Mouse (Mus musculus): ENCODE measurements around the gene Pak3. TPM values are rescaled to one million over a fixed set of nuclear protein-coding genes. Genes with fewer than 3 reads are reported as not detected.
A peak's percentile ranks its signal among the peaks of the same experiment; 100 is the strongest.

Gene Pak3
- polyA plus RNA-seq, 1 experiment from 2014 or later, result 18.4 TPM

DNA sequence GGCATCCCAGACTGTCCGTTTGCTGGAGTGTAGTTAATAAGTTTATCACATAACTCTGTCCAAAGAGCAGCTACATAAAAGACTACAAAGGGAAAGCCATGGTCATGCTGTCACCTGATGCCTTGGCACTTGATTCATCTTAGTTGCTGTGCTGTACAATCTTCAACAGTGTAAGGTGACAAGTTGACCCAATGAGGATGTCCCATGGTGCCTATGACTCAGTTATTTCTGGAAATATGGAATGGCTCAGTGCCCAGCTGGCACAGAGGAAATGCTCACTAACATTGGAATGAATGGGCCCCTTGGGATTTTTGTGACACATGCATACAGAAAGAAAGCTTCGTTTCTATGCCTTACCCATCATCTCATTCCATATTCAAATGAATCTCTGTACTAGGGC is 55.3 kb downstream of the Pak3 start:
- Histone ChIP-seq H3K4me1 (no peaks in the 10 kb centered on the region), H3K27me3 (peaks cover 11% of the 10 kb centered on the region; the same call in 1 of the 2 replicates), H3K9me3 (no peaks in the 10 kb centered on the region), H3K4me3 (no peak overlapping the region), H3K4me2 (no peak overlapping the region), H3K9ac (no peak overlapping the region), H3K27ac (no peak overlapping the region), H3K36me3 (no peaks in the 10 kb centered on the region)
- 58% methylated on average over 2 of the region's 2 CpGs for WGBS
- no peak for ATAC-seq (ENCODE audit: insufficient number of reproducible peaks, insufficient read depth, low FRiP score, low TSS enrichment, low read depth)

DNA sequence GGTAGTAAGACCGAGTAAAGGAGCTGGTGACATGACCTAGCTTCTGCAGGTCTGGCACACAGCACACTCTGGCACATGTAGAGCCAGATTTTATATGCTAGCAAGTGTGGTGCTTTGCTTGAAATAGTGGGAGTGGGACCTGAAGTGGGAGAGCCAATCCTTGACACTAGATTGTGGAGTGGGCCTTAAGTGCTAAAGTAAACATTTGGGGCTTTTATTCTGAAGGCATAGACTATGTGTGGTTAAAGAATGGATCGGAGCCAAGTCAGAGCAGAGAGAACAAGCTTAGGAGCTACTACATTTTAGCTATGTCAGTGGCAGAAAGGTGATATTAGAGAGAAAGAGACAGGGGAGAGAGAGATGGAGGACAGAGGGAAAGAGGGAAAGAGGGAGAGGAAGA is 61.5 kb downstream of the Pak3 start:
- no peak for ATAC-seq (ENCODE audit: insufficient number of reproducible peaks, insufficient read depth, low FRiP score, low TSS enrichment, low read depth)

DNA sequence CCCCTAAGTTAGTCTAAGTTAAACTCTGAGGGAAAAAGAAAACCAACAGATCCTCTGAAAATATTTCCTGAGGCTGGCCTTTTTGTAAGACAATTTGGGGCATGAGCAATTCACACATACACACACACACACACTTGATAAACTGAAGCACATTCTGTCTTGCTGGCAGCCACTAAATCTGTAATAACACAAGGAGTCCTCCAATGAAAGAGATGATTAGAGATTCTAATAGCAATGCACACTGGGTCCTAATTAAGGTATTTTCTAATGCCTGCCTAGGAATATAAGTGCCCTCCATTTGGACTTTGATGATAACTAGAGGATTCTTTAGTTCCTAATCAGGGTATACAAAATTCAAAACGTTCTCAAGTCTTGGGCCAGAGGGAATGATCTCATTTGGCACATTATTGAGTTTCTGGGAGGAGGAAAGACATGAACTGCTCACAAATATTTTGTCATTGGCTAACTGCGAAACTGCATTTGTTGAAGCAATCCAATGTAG is 62.1 kb downstream of the Pak3 start:
- Histone ChIP-seq H3K9ac (no peak overlapping the region), H3K9me3 (no peaks in the 10 kb centered on the region), H3K4me1 (no peaks in the 10 kb centered on the region), H3K27me3 (peaks cover 29% of the 10 kb centered on the region; the same call in 1 of the 2 replicates), H3K4me3 (no peak overlapping the region), H3K27ac (no peak overlapping the region), H3K36me3 (no peaks in the 10 kb centered on the region), H3K4me2 (no peak overlapping the region)
- ATAC-seq (ENCODE audit: insufficient number of reproducible peaks, insufficient read depth, low FRiP score, low TSS enrichment, low read depth), result no peak
- WGBS, result 57% methylated on average over 2 of the region's 2 CpGs

More for the DNA sequence above, 61.5 kb downstream of the Pak3 start:
- no peak overlapping the region for H3K4me2 ChIP-seq
- H3K4me1 ChIP-seq, result no peaks in the 10 kb centered on the region
- H3K9me3 ChIP-seq, result no peaks in the 10 kb centered on the region
- H3K36me3 ChIP-seq, result no peaks in the 10 kb centered on the region
- 83% methylated on average over 2 of the region's 2 CpGs for WGBS
- peaks cover 29% of the 10 kb centered on the region; the same call in 1 of the 2 replicates for H3K27me3 ChIP-seq
- no peak overlapping the region for H3K4me3 ChIP-seq
- H3K9ac ChIP-seq, result no peak overlapping the region
- no peak overlapping the region for H3K27ac ChIP-seq

DNA sequence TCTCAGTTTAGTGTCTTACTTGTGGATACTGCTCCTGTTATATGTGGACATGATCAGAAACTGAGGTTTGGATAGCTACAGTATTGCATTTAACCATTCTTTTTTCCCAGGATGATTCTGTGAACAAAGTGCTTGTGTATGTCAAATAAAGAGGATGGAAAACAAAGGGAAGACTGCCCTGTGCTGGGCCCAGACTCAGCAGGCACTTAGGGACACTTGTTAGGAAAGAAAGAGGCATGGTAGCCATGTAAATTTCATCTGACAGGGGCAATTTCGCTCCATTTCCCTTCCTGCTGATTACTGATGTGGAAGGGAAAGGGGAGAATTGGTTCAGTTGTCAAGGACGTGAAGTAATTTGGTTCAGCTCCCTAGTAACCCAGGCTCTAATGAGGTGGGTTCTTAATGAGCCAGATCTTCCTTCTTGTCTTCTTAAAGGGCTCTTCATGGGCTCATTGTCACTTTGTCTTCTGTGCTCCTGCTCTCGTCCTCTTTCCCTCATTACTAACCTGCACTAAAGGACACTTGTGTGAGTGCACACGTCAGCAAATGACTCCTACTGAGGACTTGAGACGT is 88.6 kb downstream of the Pak3 start:
- Histone ChIP-seq H3K27me3 (peaks cover 18% of the 10 kb centered on the region), H3K9me3 (no peaks in the 10 kb centered on the region), H3K27ac (no peak overlapping the region), H3K4me1 (no peaks in the 10 kb centered on the region), H3K4me3 (no peak overlapping the region), H3K9ac (no peak overlapping the region), H3K4me2 (no peak overlapping the region), H3K36me3 (no peaks in the 10 kb centered on the region)
- 57% methylated on average over 5 of the region's 5 CpGs for WGBS
- ATAC-seq (ENCODE audit: insufficient number of reproducible peaks, insufficient read depth, low FRiP score, low TSS enrichment, low read depth), result no peak

DNA sequence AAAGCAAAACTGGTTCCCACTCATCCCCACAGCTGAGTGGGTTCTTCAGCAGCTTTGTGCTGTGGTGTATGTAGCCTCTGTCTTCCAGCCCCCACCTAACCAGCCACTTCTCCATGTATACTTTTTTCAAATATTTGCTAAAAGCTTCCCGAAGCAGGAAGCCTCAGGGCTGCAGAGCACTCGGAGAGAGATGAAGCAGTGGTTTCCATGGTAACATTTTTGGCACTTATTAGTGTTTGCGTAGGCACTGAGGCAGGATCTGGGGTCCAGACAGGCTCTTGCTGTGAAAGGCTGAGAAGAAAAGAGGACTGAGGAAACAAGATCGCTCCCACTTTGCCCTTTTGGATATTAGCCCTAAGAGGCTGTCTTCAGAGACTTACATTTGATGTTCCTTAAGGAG is 100.3 kb downstream of the Pak3 start:
- Histone ChIP-seq H3K9ac (no peak overlapping the region), H3K4me1 (no peaks in the 10 kb centered on the region), H3K4me2 (no peak overlapping the region), H3K27ac (no peak overlapping the region), H3K9me3 (no peaks in the 10 kb centered on the region), H3K4me3 (no peak overlapping the region), H3K36me3 (no peaks in the 10 kb centered on the region), H3K27me3 (peaks cover 19% of the 10 kb centered on the region)
- no peak for ATAC-seq (ENCODE audit: insufficient number of reproducible peaks, insufficient read depth, low FRiP score, low TSS enrichment, low read depth)
- WGBS, result 38% methylated on average over 4 of the region's 4 CpGs

DNA sequence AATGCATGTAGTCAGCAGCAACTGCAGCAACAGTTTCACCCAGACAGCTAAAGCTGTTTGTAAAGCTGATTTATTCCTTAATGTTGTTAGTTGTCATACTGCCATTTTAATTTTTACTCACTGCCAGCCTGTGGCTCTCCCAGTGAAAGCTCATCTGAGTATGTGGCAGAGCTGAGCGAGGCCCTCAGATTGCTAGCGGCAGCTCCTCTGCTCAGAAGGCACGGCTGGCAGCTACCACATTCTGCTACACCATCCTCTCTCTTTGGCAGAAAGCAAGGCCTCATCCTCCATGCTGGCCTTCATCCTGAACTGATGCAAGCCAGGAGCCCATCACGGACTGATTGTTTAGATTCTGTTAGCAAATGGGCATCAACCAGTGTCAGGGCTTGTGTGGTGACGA is 109.4 kb downstream of the Pak3 start:
- 79% methylated on average over 5 of the region's 5 CpGs for WGBS
- Histone ChIP-seq H3K9ac (no peak overlapping the region), H3K27me3 (peaks cover 41% of the 10 kb centered on the region; the same call in 1 of the 2 replicates), H3K4me2 (no peak overlapping the region), H3K27ac (no peak overlapping the region), H3K36me3 (no peaks in the 10 kb centered on the region), H3K4me3 (no peak overlapping the region), H3K4me1 (no peaks in the 10 kb centered on the region), H3K9me3 (no peaks in the 10 kb centered on the region)
- ATAC-seq (ENCODE audit: insufficient number of reproducible peaks, insufficient read depth, low FRiP score, low TSS enrichment, low read depth), result no peak

DNA sequence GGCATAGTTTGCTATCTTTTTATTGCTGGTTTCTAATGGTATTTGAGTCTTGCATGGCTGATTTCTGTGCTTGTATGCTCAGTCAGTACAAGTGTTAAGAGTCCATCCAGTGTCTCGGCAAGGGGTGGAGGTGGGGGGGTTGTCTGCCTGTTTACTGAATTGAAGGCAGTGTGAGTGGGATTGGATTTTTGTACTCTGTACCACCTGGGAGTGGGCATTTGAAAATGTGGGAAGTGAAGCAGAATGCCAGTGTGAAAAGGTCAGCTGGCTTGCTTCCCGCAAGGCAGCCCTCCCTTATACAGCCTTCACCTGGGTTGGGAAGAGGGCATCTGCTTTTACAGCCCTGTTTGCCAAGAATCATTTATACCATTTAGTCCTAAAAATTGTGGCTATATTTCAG is 125.5 kb downstream of the Pak3 start:
- Histone ChIP-seq H3K36me3 (no peaks in the 10 kb centered on the region), H3K4me1 (no peaks in the 10 kb centered on the region), H3K27me3 (peaks cover 17% of the 10 kb centered on the region), H3K4me2 (no peak overlapping the region), H3K27ac (no peak overlapping the region), H3K9me3 (no peaks in the 10 kb centered on the region), H3K4me3 (no peak overlapping the region), H3K9ac (no peak overlapping the region)
- ATAC-seq (ENCODE audit: insufficient number of reproducible peaks, insufficient read depth, low FRiP score, low TSS enrichment, low read depth), result no peak
- WGBS, result 79% methylated on average over 2 of the region's 2 CpGs

DNA sequence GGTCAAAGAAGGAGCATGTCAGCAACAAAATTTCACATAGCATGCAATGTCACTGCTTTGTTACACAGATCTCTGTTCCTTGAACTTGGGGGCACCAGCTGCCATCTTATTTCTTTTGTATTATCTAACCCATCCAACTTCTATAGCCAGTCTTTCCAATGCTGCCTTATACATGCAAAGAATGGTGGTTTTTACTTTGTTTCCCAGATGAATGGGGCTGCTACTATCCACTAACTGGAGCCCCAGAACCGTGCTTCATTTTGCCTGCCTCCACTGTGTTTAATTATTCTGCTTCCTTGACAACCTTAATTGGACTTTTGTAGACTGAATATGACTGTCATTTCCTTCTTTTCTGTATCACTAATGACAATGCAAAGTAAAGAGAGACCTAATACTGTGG is 126.4 kb downstream of the Pak3 start:
- no peak for ATAC-seq (ENCODE audit: insufficient number of reproducible peaks, insufficient read depth, low FRiP score, low TSS enrichment, low read depth)
- Histone ChIP-seq H3K4me1 (no peaks in the 10 kb centered on the region), H3K27ac (no peak overlapping the region), H3K9ac (no peak overlapping the region), H3K36me3 (no peaks in the 10 kb centered on the region), H3K9me3 (no peaks in the 10 kb centered on the region), H3K4me2 (no peak overlapping the region), H3K27me3 (peaks cover 20% of the 10 kb centered on the region), H3K4me3 (no peak overlapping the region)
- WGBS, result 60% methylated on average over 1 of the region's 1 CpGs

DNA sequence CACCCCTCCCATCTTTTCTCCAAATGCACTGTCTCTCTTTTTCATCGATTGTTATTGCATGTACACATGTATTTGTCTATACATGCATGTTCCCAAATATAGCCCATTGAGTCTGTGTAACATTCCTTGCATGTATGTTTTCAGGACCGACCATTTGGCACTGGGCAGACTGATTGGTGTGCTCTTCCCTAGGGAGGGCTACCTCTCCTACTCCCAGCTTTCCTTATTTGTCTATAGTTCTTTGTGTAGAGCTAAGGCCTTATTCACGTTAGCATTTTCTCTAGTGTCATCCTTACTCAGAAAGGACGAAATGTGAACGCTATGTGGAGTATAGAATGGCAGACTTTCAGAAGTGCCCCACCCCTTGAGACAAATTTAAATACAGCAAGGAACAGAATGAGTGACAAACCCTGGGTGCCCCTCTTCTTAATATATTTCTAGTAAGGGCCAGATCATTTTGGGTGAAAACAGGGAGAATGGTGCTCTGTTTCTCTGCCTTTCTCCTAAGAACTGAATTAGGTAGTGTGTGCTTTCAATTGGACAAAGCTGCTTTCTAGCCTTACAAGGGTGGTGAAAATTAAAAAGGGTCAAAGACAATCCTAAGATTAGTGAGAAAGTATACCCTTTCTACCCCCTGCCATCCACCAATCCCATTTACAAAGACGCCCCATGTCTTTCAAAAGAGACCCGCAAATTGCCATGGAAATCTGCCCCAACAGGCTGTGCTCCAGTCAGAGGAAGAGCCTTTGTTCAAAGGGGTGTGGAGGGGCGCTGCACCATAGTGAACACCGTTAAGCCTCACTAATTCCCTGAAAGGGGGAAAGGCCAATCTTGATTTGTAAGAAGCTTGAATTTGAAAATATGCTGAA is 136.2 kb downstream of the Pak3 start:
- 39% methylated on average over 9 of the region's 9 CpGs for WGBS
- Histone ChIP-seq H3K9ac (no peak overlapping the region), H3K27ac (no peak overlapping the region), H3K27me3 (peaks cover 42% of the 10 kb centered on the region), H3K4me2 (no peak overlapping the region), H3K4me1 (no peaks in the 10 kb centered on the region), H3K4me3 (no peak overlapping the region), H3K9me3 (no peaks in the 10 kb centered on the region), H3K36me3 (no peaks in the 10 kb centered on the region)
- ATAC-seq (ENCODE audit: insufficient number of reproducible peaks, insufficient read depth, low FRiP score, low TSS enrichment, low read depth), result no peak

DNA sequence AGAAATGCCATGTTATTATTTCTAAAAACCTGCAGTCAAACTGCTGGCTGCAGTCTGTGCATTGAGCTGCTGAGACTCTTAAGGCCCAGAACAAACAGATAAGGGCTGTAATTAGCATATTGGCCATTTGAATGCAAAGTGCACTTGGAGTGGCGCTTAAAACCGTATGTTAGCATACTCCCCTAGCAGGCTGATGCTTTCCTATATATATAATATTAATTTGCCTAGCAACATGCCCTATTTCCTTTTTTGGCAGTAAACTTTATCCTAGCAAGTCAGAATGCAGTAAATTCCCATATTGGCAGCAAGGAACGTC is 136.7 kb downstream of the Pak3 start:
- no peak overlapping the region for H3K4me2 ChIP-seq
- no peaks in the 10 kb centered on the region for H3K4me1 ChIP-seq
- no peak overlapping the region for H3K27ac ChIP-seq
- ATAC-seq (ENCODE audit: insufficient number of reproducible peaks, insufficient read depth, low FRiP score, low TSS enrichment, low read depth), result no peak
- H3K9me3 ChIP-seq, result no peaks in the 10 kb centered on the region
- H3K9ac ChIP-seq, result no peak overlapping the region
- no peaks in the 10 kb centered on the region for H3K36me3 ChIP-seq
- peaks cover 42% of the 10 kb centered on the region for H3K27me3 ChIP-seq
- 25% methylated on average over 3 of the region's 3 CpGs for WGBS
- no peak overlapping the region for H3K4me3 ChIP-seq

DNA sequence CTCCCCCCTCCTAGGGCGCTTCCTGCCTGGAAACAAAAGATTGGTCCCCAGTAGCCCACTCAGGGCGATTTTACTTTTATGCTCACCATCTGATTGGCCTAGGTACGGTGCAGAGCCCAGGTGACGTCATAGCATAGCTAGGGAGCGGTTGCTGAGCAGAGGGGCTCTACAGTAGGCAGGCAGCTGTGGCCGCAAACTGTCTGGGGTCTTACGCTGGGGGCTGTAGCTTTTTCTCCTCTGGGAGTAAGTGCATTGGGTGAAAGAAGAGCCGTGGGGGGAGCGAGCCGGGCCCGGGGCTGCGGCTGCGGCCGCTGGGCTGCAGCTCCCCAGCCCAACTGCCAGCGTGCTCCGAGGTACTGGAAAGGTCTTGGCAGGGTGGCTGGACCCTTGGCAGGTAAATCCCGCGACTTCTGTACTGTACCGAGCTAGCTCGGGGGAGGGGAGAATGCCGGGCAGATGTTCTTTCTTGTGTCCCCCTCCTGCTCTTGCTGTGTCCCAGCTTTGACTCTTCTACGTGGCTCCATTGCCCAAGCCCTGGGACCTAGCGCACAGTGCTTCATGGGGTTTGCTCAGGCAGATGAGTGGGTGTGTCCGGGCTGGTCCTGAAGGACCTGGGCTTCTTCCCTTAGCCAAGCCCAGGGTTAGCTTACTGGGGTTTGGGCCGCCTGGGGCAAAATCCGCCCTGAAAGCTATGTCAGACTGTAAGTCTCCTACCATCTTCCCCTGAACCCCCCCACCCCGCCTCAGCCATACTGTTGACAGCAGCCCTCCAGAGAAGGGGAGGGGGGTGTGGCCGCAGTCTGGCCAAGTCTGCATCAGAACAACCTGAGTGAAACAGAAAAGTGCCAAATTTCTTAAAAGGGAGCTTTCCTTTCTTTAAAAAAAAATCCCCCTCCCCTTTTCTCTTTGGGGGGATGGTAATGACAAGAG is 146.1 kb downstream of the Pak3 start:
- WGBS, result 22% methylated on average over 21 of the region's 28 CpGs
- no peaks in the 10 kb centered on the region for H3K36me3 ChIP-seq

More for the DNA sequence above, 146.1 kb downstream of the Pak3 start:
- Histone ChIP-seq H3K4me2 (peak overlapping the region; percentile 65), H3K4me3 (peak overlapping the region; percentile 53), H3K27me3 (peaks cover 34% of the 10 kb centered on the region), H3K4me1 (no peaks in the 10 kb centered on the region), H3K9me3 (no peaks in the 10 kb centered on the region), H3K27ac (no peak overlapping the region), H3K9ac (peak overlapping the region; percentile 70)
- peak; percentile 93 for ATAC-seq (ENCODE audit: insufficient number of reproducible peaks, insufficient read depth, low FRiP score, low TSS enrichment, low read depth)
